Mouse (Mus musculus) kidney, postnatal 25 days (tissue): Measurements from ENCODE around the gene Srr.

Source experiments
- DNase-seq, 2 experiments: peaks; one replicate each; pipeline ENCODE4 v3.0.0; 2021; ENCODE audit warnings: mixed read lengths in 2 of 2

Srr gene

DNA sequence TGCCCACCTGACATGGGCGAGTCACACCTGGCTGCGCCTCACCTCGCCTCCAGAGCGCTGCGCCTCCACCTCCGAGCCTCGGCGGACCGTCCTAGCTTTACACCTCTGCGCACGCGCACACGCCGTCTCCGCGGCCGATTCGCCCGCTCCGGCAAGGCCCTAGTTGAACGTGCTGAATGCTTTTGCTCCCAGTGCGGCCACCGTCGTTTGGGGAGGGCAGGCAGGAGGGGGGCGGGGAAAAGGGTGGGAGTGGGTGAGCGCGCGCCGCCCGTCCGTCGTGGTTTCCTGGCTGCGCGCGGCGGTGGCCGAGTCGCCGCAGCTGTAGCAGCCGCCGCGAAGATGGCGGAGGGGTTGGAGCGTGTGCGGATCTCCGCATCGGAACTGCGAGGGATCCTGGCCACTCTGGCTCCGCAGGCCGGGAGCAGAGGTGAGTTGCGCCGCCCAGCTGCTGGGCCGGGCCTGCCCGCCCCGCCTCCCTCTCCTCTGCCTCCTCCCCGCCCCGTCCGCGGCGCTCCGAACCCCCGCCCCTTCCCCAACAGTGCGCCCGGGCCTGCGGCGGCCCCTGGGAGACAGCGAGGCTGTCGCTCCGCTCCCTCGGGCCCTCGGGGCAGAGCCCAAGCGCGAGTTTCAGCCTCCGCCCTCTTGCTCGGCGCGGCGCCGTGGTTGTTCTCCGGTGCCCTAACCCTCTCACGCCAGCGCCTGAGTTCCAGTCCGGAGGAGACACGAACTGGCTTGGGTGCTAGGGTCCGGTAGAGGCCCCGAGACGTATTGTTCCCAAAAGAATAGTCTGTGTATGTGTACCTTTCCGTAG, at the start of gene Srr, which contains the start of gene Smg6:
Gene Srr (minus strand): TSS at position 372 of the 811 bp plus-strand sequence.
Gene Smg6 (plus strand): TSS at position 247 of the 811 bp plus-strand sequence.
- DNase-seq, result peak; percentile 95 to 98

DNA sequence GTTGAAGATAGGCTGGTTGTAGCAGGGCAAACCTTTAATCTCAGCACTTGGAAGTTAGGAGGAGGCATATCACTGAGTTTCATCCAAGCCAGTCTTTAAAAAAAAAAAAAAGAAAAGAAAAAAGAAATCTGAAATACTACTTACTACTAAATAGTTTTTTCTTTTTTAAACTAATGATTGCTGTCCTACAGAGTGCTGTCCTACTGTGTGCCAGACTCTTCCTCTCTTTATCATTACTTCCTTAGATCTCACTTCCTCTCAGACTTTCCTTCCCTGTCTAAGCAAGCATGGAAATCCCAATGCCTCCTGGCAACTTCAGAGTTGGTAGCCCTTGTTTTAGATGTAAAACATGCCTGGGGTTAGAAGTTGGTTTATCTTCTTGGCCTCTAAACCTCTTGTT, 48.9 kb upstream of the Srr start:
- no peak for DNase-seq

DNA sequence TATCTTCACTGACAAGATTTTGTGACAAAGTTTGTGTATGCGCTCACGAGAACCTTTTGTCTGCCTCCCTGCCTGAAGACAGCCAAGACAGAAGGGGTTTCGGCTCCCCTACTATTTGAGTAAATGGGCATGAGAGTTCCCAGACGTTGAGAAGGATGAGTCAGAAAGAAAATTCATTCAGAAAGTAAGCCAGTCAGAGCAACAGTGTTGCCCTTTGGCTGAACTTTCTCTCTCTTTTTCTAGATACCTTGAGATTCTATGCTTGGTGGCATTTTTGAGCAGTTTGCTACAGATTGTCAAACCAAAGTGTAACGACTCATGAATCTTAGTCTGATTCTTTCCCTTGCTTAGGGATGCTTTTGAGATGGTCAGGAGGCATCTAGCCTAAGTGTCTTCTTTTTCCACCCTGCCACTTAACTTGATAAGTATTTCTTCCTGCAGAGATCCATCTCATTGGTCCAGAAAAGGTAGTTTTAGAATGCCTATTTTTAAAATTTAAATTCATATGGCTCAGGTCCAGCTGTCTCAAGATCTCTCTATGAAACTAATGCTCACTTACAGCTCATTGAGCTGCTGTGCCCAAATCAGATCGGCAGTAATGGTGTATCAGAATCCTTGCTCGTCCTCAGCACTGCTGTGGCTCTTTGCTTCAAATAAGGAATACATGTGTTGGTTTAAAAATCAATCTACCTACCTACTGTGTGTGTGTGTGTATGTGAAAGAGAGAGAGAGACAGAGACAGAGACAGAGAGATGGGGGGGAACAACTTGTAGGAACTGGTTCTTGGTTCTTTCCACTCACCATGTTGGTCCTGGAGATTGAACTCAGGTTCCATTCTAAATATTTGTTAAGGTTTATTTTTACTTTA, 47.8 kb upstream of the Srr start:
- DNase-seq, result no peak

DNA sequence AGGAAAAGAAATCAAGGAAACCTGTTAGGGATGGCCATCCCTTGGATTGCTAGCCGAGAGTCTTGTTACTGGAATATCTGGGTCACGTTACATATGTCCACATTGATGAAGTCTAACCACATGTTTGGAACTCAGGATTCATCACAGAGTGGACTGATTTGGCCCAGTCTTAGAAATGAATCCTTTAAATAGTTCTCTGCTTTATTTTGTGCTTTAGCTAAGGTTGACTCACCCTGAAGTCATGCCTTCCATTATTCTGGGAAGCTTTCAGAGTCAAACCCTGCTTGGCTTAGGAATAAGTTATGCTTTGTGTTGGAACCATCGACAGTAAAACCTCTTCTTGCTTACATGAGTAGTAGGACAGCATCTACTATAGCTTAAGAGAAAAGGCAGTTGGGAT, 39.8 kb upstream of the Srr start:
- no peak for DNase-seq

DNA sequence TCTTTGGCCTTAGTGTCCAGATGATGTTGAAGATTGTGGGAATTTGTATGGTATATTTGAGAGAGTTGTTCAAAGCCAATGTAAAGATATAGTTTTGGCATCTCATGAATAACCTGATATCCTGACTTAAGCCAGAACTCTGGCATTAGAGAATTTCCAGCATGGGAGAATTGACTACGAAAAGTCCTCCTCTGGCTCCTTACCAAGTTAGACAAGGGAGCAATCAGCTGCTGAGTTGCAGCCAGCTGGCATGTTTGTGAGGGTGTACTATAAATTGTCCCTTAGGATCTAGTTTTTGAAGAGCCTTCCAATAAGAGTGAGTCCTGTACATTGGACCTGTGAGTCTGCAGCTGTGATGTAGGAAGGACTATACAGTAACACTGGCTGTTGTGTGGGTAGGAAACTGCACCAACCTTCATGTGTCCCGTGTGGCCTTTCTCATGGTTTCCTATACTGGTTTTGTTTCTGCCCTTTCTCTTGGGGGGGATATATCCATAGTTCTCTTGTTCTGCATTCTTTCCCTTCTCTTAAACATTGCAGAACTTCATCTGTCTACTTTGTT, 37.2 kb upstream of the Srr start:
- DNase-seq, result no peak

DNA sequence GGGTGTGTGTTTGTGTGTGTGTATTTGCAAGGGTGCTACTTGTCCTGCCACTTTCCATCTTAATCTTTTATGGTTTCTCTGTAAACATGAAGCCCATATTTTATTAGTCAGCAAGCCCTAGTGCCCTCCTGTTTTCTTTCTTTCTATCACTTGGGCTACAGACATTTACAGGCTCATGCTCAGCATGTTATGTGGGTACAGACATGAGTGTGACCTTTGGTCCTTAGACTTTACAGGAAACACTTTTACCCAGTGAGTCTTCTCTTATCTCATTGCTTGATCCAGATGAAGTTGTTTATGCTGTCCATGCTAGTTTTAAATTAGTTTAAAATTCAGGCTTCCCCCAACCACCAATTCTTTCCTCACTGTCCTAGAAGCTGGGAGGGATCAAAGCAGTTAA, 36.2 kb upstream of the Srr start:
- no peak for DNase-seq

DNA sequence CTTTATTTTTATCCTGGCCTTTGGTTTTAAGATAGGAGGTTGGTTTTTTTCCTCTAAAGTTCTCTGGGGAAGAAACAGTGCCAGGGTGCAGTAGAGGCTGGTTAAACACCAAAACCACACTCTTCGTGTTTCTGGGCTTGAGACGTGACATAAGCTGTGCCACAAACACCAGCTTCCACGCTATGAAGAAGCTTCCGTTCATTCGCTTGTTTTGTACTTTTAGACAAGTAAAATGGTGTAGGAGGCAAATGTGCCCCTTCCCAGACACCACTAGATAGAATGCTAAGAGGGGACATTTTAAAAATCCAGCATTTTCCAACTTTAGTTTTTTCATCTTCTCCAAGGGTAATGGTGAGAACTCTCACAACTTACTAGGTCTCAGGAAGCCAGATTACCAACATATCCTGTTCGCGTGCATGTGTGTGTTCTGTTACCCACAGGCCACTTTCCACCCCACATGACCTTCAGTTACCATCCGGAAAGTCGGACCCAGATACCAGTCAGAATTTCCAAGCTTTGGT, 34.3 kb upstream of the Srr start:
- no peak for DNase-seq

DNA sequence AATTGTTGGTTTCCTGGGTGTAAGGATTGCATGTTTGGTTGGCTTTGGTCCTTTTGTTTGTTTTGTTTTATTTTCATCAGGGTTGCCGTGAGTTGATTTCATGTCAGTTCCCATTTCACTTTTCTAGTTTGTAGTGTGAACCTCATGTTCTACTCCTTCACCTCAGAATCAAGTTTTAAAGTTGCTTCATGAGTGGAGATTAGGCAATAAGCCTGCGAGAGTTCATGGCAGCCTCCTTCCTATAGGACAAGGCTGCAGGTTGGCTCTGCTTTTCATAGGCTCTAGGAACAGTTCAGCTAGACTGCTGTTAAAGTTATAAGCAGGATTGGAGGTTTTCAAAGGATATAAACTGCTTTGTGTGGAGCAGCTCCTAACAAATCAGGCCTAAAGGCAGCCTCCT, 33.8 kb upstream of the Srr start:
- no peak for DNase-seq

DNA sequence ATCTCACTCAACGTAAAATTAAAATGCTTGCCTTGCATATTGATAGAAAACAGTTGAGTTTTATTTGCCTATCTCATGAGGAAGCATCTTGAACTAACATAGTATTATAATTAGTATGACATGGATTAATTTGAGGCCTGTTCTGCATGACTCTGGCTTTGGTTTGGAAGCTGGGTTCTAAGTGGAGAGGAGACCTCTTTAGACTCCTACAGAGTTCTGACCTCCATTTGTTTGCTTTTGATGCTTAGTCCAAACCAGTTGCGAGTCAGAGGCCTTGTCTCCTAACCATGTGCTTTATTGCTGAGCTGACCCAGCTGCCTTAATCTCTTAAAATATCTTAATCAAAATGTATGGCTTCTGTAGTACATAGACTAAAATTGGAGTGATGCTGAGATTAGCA, 31.9 kb upstream of the Srr start:
- DNase-seq, result no peak

DNA sequence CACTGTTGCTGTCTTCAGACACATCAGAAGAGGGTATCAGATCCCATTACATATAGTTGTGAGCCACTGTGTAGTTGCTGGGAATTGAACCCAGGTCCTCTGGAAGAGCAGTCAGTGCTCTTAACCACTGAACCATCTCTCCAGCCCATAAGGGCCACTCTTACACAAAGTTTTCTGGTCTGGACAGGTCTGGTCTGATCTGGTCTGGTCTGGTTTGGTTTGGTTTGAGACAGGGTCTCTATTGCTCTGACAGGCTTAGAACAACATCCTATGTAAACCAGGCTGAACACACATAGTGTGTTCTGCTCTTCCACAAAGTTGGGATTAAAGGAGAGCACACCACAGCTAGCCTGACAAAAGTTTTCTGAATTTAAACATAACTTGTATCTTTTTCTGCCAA, 30.3 kb upstream of the Srr start:
- DNase-seq, result no peak

DNA sequence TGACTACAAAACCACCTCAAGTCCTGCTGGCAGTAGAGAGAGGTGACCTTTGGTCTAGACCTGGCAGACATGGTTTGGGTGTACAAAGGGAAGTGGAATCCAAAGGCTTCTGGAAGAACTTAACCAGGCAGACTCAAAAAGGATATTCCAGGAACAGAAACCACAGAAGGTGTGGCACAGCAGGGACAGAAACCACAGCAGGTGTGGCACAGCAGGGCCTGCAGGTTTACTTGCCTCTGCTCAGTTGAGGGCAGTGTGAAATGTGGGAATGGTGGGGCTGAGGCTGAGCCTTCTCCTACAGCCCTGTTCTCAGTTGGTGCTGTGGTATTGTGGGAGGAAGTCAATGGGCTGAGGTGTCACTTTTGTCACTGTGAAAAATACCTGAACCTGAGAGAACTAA, 29.2 kb upstream of the Srr start:
- peak; percentile 47 to 60 for DNase-seq

DNA sequence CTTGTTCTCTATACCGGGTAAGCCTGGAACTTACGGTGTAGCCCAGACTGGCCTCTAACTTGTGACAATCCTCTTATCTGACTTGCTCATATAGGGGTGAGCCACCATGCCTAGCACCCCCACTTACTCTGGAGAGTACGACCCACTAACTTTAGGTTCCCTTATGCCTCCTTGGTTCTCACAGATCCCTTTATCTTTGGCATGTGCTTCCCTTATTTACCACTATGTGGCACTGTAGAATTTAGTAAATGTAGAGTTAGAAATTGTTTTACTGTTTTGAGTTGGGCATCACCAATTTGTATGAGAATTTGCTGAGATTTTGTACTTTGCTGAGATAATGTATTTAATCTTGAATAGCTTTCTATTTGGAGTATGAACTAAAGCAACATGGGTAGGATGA, 20.6 kb upstream of the Srr start:
- DNase-seq, result no peak

DNA sequence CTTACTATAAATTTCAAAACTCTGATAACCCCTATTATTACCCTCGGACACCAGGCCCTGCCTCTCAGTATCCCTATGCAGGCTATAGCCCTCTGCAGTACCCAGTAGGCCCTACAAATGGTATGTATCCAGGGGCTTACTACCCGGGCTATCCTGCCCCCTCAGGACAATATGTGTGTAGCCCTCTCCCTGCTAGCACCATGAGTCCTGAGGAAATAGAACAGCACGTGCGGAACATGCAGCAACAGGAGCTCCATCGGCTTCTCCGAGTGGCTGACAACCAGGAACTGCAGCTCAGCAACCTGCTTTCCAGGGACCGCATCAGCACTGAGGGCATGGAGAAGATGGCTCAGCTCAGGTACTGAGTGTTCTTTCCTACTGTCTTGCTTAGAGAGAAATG, 4.6 kb upstream of the Srr start:
- DNase-seq, result peak in 1 of 2 experiments; percentile 32

DNA sequence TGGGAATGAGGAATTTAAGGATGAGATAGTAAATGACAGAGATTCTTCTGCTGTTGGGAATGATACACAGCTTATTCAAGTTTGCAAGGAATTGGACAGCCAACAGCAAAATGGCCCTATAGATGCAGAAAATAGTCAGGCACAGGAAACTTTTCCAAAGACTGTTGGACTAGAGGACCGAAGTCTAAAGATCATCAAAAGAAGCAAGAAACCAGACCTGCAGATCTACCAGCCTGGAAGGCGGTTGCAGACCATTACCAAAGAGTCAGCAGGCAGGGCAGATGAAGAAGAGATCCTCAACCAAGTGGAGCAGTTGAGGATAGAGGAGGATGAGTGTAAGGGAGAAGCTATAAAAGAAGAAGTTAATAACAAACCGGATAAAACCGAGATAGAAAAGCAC, 3.4 kb upstream of the Srr start:
- peak in 1 of 2 experiments; percentile 61 for DNase-seq

DNA sequence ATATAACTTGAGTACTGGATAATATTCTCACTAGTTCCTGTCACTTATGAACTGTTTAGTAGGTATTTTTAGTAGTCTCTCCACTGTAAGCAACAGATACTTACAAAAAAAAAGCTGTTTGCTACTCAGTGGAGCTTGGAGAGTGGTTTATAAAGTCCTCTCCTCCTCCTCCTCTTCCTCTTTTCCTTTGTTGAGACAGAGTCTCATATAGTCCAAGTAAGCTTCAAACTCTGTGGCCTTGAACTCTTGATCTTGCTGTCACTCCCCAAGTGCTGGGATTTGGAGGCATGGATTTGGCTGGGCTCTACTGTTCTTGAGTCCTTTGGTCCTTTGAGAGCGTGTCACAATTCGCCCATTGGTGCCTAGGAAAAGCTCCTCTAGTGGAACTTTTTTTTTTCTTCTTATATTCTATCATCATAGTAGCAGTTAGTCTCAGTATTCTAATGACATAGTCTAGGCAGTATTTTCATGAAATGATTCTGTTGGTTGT, 1.5 kb upstream of the Srr start:
- DNase-seq, result no peak

DNA sequence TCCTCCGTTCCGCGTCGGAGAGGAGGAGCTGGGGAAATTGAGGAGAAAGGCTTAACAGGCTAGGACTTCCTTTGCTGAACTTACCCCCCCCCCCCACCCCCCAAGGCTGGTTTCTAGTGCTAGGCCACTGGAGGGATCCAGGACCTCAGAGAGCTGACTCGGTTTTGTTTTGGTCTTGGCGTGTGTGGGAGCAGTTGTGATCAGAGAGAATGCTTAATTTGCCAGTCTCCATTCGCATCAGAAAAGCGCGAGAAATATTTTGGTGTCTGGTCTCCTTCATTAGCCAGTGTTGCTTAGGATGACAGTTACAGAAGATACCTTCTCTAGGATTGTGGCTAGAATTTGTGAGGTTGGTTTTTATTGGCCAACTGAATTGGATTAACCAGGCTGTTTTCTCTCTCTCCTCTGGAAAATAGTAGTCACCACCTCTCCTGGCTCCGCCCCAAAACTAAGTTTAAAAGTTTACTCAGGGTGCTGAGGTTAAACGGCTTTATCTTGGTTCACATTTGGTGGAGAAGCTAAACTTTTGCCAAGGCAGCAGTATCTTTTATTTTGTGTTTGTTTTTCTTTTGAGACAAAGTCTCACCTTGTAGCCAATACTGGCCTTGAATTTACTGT, 749 bp upstream of the Srr start:
- peak; percentile 81 to 82 for DNase-seq

DNA sequence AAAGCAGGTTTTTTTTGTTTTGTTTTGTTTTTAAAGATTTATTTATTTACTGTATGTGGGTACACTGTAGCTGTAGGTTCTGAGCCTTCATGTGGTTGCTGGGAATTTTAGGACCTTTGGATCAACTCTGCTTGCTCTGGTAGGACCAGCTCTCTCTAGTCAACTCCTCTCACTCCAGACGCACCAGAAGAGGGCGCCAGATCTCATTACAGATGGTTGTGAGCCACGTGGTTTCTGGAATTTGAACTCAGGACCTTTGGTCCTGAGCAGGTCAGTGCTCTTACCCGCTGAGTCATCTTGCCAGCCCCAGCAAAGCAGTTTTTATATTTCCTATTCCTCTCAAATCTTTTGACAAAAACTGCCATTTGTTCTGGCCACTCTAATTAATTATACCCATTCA, 1.6 kb downstream of the Srr start:
- DNase-seq, result peak; percentile 84 to 89

DNA sequence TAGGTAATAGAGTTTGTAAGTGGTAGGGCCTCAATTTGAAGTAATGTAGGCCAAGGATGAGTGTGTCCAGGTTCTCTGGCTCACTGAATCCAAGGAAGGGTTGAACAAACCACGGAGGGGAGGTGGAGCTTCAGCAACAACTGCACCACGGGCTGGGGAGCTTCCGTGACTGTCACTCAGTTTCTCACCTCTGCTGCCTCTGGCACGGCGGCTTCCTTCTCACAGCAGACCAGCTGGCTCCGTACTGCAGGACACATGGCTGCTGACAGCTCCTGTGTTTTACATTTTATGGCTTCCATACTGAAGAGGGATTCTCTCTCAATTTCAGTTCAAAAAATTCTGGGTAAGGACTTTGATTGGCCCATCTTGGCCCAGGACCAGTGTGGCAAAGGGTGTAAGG, 6.5 kb downstream of the Srr start:
- no peak for DNase-seq

DNA sequence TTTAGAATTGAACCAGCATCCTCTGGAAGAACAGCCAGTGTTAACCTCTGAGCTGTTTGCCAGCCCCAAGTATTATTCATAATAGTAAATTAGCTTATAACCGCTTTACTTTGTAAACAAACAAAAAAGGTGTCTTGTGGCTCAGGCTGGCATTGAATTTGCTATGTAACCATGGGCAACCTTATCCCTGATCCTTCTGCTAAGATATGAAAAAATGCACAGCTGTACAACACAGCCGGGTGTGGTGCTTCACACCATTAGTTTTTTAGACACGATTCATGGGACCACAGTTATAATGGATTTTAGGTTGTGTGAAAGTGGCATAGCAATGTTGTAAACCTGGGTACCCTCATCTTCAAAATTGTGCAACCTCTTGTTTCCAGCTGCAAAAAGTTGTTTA, 13.3 kb downstream of the Srr start:
- no peak for DNase-seq

DNA sequence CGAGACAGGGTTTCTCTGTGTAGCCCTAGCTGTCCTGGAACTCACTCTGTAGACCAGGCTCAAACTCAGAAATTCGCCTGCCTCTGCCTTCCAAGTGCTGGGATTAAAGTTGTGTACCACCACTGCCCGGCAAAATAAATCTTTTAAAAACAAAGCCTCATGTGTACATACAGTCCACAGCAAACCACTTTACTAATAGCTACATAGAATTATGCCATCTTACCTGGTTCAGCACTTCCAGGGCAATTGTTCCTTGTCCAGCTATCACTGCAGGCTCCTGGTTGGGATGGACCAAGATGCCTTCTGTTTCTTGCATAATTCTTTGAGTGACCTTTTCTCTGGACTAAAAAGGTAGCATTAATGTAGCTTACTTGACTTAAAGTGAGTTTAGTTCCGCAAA, 15.8 kb downstream of the Srr start:
- no peak for DNase-seq

DNA sequence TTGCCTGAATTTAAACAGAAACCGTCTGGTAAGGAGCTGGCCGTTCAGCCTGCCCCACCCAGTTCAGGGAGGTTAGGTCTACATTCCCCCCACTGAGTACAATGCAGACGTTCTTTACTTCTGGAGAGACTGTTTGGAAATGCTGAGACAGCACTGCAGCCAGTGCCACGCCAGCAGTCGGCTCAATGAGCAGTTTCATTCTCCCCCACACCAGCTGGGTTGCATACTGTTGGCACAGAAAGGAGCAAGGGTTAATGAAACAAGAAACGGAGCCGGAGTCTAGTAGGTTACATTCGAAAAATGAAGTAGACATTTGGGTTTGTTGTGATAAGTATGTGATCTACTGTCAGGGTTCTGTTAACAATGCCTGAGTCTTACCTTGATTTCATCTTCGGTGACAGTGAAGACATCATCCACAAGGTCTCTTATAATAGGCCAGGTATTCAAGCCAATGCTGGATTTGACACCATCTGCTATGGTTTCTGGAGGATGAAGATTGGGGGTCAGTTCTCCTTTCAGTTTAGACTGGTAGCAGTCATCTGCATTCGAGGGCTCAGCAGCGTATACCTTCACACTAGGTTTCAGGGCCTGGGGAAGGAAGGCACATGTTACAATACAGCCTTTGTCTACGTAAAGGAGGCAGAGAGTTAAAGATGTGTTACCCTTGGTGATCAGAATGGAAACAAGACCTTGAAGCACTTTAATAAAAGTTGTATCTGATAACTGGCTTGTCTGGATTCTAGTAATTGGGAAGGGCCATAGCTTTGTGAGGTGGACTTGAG, 16.9 kb downstream of the Srr start:
- DNase-seq, result peak; percentile 34 to 72

DNA sequence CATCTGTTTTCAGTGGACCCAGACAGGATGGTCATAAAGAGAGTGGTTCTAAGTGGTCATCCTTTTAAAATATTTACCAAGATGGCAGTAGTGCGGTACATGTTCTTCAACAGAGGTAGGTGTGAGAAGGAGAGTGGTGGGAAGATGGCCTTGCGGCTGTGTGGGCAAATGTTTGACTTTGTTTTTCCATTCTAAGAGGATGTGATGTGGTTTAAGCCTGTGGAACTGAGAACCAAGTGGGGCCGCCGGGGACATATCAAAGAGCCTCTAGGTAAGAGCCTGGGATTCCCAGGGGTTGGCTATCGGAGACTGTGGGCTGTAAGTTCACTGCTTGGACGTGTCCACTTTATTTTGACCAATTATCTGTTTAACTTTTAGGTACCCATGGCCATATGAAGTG, 17.9 kb downstream of the Srr start:
- DNase-seq, result no peak
